Mouse (Mus musculus): ENCODE results near the gene Ache. TPM values are rescaled to one million over a fixed set of nuclear protein-coding genes. Genes with fewer than 3 reads are reported as not detected.

The Ache gene
- polyA plus RNA-seq, 1 experiment, result 217 TPM

- 58% methylated on average over 4 of the region's 4 CpGs for WGBS
- H3K4me3 ChIP-seq (replicated peaks; ENCODE audit: control insufficient read depth, low read depth, low read length), result no peak overlapping the region
- TF ChIP-seq CTCF (IDR thresholded peaks at IDR 0.05; ENCODE audit: control insufficient read depth, insufficient read depth, low read length), result no peak
- peaks cover 2% of the 10 kb centered on the region for H3K4me1 ChIP-seq (ENCODE audit: control insufficient read depth, insufficient read depth, low read length)
- H3K27ac ChIP-seq (ENCODE audit: control insufficient read depth, insufficient read depth, low read depth, low read length, poor library complexity), result no peak overlapping the region
Observed at GRCm38 (mm10) chr5:137303609-137304008, 16.3 kb downstream of the Ache start.

GRCm38 (mm10) chr5:137304165-137304564 is 16.8 kb downstream of the Ache start:
- H3K4me1 ChIP-seq (ENCODE audit: control insufficient read depth, insufficient read depth, low read length), result peaks cover 2% of the 10 kb centered on the region
- 56% methylated on average over 3 of the region's 3 CpGs for WGBS
- no peak overlapping the region for H3K27ac ChIP-seq (ENCODE audit: control insufficient read depth, insufficient read depth, low read depth, low read length, poor library complexity)
- H3K4me3 ChIP-seq (replicated peaks; ENCODE audit: control insufficient read depth, low read depth, low read length), result no peak overlapping the region
- TF ChIP-seq CTCF (IDR thresholded peaks at IDR 0.05; ENCODE audit: control insufficient read depth, insufficient read depth, low read length), result no peak
- no peak for TF ChIP-seq POLR2A (IDR thresholded peaks at IDR 0.05; ENCODE audit: borderline replicate concordance, control insufficient read depth, low read depth, low read length)

- H3K4me1 ChIP-seq (ENCODE audit: control insufficient read depth, insufficient read depth, low read length), result peaks cover 2% of the 10 kb centered on the region
- TF ChIP-seq CTCF (IDR thresholded peaks at IDR 0.05; ENCODE audit: control insufficient read depth, insufficient read depth, low read length) (no peak), POLR2A (IDR thresholded peaks at IDR 0.05; ENCODE audit: borderline replicate concordance, control insufficient read depth, low read depth, low read length) (no peak)
- H3K4me3 ChIP-seq (replicated peaks; ENCODE audit: control insufficient read depth, low read depth, low read length), result no peak overlapping the region
- 71% methylated on average over 4 of the region's 4 CpGs for WGBS
- H3K27ac ChIP-seq (ENCODE audit: control insufficient read depth, insufficient read depth, low read depth, low read length, poor library complexity), result no peak overlapping the region
Observed at GRCm38 (mm10) chr5:137304816-137305215, 17.5 kb downstream of the Ache start.

GRCm38 (mm10) chr5:137305822-137306221 is 18.5 kb downstream of the Ache start:
- 14% methylated on average over 3 of the region's 3 CpGs for WGBS
- Histone ChIP-seq H3K4me3 (replicated peaks; ENCODE audit: control insufficient read depth, low read depth, low read length) (no peak overlapping the region), H3K27ac (ENCODE audit: control insufficient read depth, insufficient read depth, low read depth, low read length, poor library complexity) (no peak overlapping the region), H3K4me1 (ENCODE audit: control insufficient read depth, insufficient read depth, low read length) (peaks cover 3% of the 10 kb centered on the region)
- TF ChIP-seq POLR2A (IDR thresholded peaks at IDR 0.05; ENCODE audit: borderline replicate concordance, control insufficient read depth, low read depth, low read length) (no peak), CTCF (IDR thresholded peaks at IDR 0.05; ENCODE audit: control insufficient read depth, insufficient read depth, low read length) (no peak)

- peaks cover 3% of the 10 kb centered on the region for H3K4me1 ChIP-seq (ENCODE audit: control insufficient read depth, insufficient read depth, low read length)
- peak overlapping the region; percentile 81 for H3K4me3 ChIP-seq (replicated peaks; ENCODE audit: control insufficient read depth, low read depth, low read length)
- H3K27ac ChIP-seq (ENCODE audit: control insufficient read depth, insufficient read depth, low read depth, low read length, poor library complexity), result peak overlapping the region; percentile 88
- TF ChIP-seq POLR2A (IDR thresholded peaks at IDR 0.05; ENCODE audit: borderline replicate concordance, control insufficient read depth, low read depth, low read length), result no peak
- no peak for TF ChIP-seq CTCF (IDR thresholded peaks at IDR 0.05; ENCODE audit: control insufficient read depth, insufficient read depth, low read length)
- WGBS, result under 1% methylated on average over 12 of the region's 12 CpGs
Observed at GRCm38 (mm10) chr5:137306439-137307005, 19.2 kb downstream of the Ache start.

- H3K27ac ChIP-seq (ENCODE audit: control insufficient read depth, insufficient read depth, low read depth, low read length, poor library complexity), result peak within 1 kb of the TSS; percentile 88
- peaks cover 3% of the 10 kb centered on the region for H3K4me1 ChIP-seq (ENCODE audit: control insufficient read depth, insufficient read depth, low read length)
- no peak for TF ChIP-seq CTCF (IDR thresholded peaks at IDR 0.05; ENCODE audit: control insufficient read depth, insufficient read depth, low read length)
- peak; percentile 59; the same call in 1 of the 2 replicates for TF ChIP-seq POLR2A (IDR thresholded peaks at IDR 0.05; ENCODE audit: borderline replicate concordance, control insufficient read depth, low read depth, low read length)
- WGBS, result under 1% methylated on average over 65 of the region's 72 CpGs
- peak within 1 kb of the TSS; percentile 81 for H3K4me3 ChIP-seq (replicated peaks; ENCODE audit: control insufficient read depth, low read depth, low read length)
Observed at GRCm38 (mm10) chr5:137307071-137307912, 20.0 kb downstream of the Ache start, which contains the start of gene Srrt. Gene Srrt (minus strand): TSS chr5:137307674.

GRCm38 (mm10) chr5:137308356-137308755 is 21.0 kb downstream of the Ache start:
- Histone ChIP-seq H3K4me3 (replicated peaks; ENCODE audit: control insufficient read depth, low read depth, low read length) (no peak overlapping the region), H3K27ac (ENCODE audit: control insufficient read depth, insufficient read depth, low read depth, low read length, poor library complexity) (no peak overlapping the region), H3K4me1 (ENCODE audit: control insufficient read depth, insufficient read depth, low read length) (peaks cover 3% of the 10 kb centered on the region)
- no peak for TF ChIP-seq CTCF (IDR thresholded peaks at IDR 0.05; ENCODE audit: control insufficient read depth, insufficient read depth, low read length)
- TF ChIP-seq POLR2A (IDR thresholded peaks at IDR 0.05; ENCODE audit: borderline replicate concordance, control insufficient read depth, low read depth, low read length), result no peak
- WGBS, result 93% methylated on average over 4 of the region's 4 CpGs

- Histone ChIP-seq H3K27ac (ENCODE audit: control insufficient read depth, insufficient read depth, low read depth, low read length, poor library complexity) (no peak overlapping the region; the same call in 1 of the 2 replicates), H3K4me3 (replicated peaks; ENCODE audit: control insufficient read depth, low read depth, low read length) (peak overlapping the region; percentile 1), H3K4me1 (ENCODE audit: control insufficient read depth, insufficient read depth, low read length) (peaks cover 1% of the 10 kb centered on the region; the same call in 1 of the 2 replicates)
- no peak for TF ChIP-seq CTCF (IDR thresholded peaks at IDR 0.05; ENCODE audit: control insufficient read depth, insufficient read depth, low read length)
- TF ChIP-seq POLR2A (IDR thresholded peaks at IDR 0.05; ENCODE audit: borderline replicate concordance, control insufficient read depth, low read depth, low read length), result no peak
- 6% methylated on average over 22 of the region's 22 CpGs for WGBS
Observed at GRCm38 (mm10) chr5:137313466-137314192, 26.3 kb downstream of the Ache start.
